Mouse (Mus musculus): Measurements from ENCODE around the gene Olfr868. TPM values are rescaled to one million over a fixed set of nuclear protein-coding genes. Genes with fewer than 3 reads are reported as not detected.

The Olfr868 gene
- not detected in 2 replicates for polyA plus RNA-seq (2012; rRNA removed)

- Histone ChIP-seq H3K36me3 (ENCODE audit: control insufficient read depth, insufficient read depth, low read length) (no peaks in the 10 kb centered on the region), H3K27ac (ENCODE audit: insufficient read depth, low read depth, low read length) (no peak within 1 kb of the TSS), H3K4me1 (ENCODE audit: control insufficient read depth, insufficient read depth, insufficient read length, low read length) (no peaks in the 10 kb centered on the region), H3K4me3 (ENCODE audit: low read depth, low read length) (no peak within 1 kb of the TSS), H3K27me3 (ENCODE audit: control insufficient read depth, insufficient read depth, low read length) (no peaks in the 10 kb centered on the region)
- TF ChIP-seq POLR2A (IDR thresholded peaks at IDR 0.05; ENCODE audit: low read depth, low read length), result no peak
- no peak for TF ChIP-seq CTCF (IDR thresholded peaks at IDR 0.05; ENCODE audit: extremely low read depth, insufficient read length, insufficient replicate concordance, low read depth, low read length)
- WGBS, result 32% methylated on average over 2 of the region's 2 CpGs
Measured at GRCm38 (mm10) chr9:20098326-20098725, at the start of gene Olfr868. Gene Olfr868 (plus strand): TSS chr9:20098626.

GRCm38 (mm10) chr9:20057462-20057861 lies 41.0 kb upstream of the Olfr868 start, which contains the start of gene Olfr867:
Gene Olfr867 (minus strand): TSS chr9:20057562.
- no peak for TF ChIP-seq CTCF (IDR thresholded peaks at IDR 0.05; ENCODE audit: extremely low read depth, insufficient read length, insufficient replicate concordance, low read depth, low read length)
- TF ChIP-seq POLR2A (IDR thresholded peaks at IDR 0.05; ENCODE audit: low read depth, low read length), result no peak
- H3K27ac ChIP-seq (ENCODE audit: insufficient read depth, low read depth, low read length), result no peak within 1 kb of the TSS
- no peaks in the 10 kb centered on the region for H3K27me3 ChIP-seq (ENCODE audit: control insufficient read depth, insufficient read depth, low read length)
- no peaks in the 10 kb centered on the region for H3K36me3 ChIP-seq (ENCODE audit: control insufficient read depth, insufficient read depth, low read length)
- no peak within 1 kb of the TSS for H3K4me3 ChIP-seq (ENCODE audit: low read depth, low read length)
- 54% methylated on average over 1 of the region's 1 CpGs for WGBS
- H3K4me1 ChIP-seq (ENCODE audit: control insufficient read depth, insufficient read depth, insufficient read length, low read length), result no peaks in the 10 kb centered on the region

GRCm38 (mm10) chr9:20070236-20070635 lies 28.2 kb upstream of the Olfr868 start:
- Histone ChIP-seq H3K36me3 (ENCODE audit: control insufficient read depth, insufficient read depth, low read length) (no peaks in the 10 kb centered on the region), H3K4me3 (ENCODE audit: low read depth, low read length) (no peak overlapping the region), H3K27ac (ENCODE audit: insufficient read depth, low read depth, low read length) (no peak overlapping the region), H3K4me1 (ENCODE audit: control insufficient read depth, insufficient read depth, insufficient read length, low read length) (no peaks in the 10 kb centered on the region), H3K27me3 (ENCODE audit: control insufficient read depth, insufficient read depth, low read length) (no peaks in the 10 kb centered on the region)
- TF ChIP-seq CTCF (IDR thresholded peaks at IDR 0.05; ENCODE audit: extremely low read depth, insufficient read length, insufficient replicate concordance, low read depth, low read length) (no peak), POLR2A (IDR thresholded peaks at IDR 0.05; ENCODE audit: low read depth, low read length) (no peak)
- 76% methylated on average over 3 of the region's 3 CpGs for WGBS

GRCm38 (mm10) chr9:20071291-20071690 lies 27.1 kb upstream of the Olfr868 start:
- no peaks in the 10 kb centered on the region for H3K4me1 ChIP-seq (ENCODE audit: control insufficient read depth, insufficient read depth, insufficient read length, low read length)
- H3K36me3 ChIP-seq (ENCODE audit: control insufficient read depth, insufficient read depth, low read length), result no peaks in the 10 kb centered on the region
- no peak overlapping the region for H3K27ac ChIP-seq (ENCODE audit: insufficient read depth, low read depth, low read length)
- TF ChIP-seq POLR2A (IDR thresholded peaks at IDR 0.05; ENCODE audit: low read depth, low read length), result no peak
- no peak for TF ChIP-seq CTCF (IDR thresholded peaks at IDR 0.05; ENCODE audit: extremely low read depth, insufficient read length, insufficient replicate concordance, low read depth, low read length)
- H3K4me3 ChIP-seq (ENCODE audit: low read depth, low read length), result no peak overlapping the region
- 85% methylated on average over 1 of the region's 1 CpGs for WGBS
- no peaks in the 10 kb centered on the region for H3K27me3 ChIP-seq (ENCODE audit: control insufficient read depth, insufficient read depth, low read length)

- Histone ChIP-seq H3K27ac (ENCODE audit: insufficient read depth, low read depth, low read length) (no peak overlapping the region), H3K4me1 (ENCODE audit: control insufficient read depth, insufficient read depth, insufficient read length, low read length) (no peaks in the 10 kb centered on the region), H3K4me3 (ENCODE audit: low read depth, low read length) (no peak overlapping the region), H3K27me3 (ENCODE audit: control insufficient read depth, insufficient read depth, low read length) (no peaks in the 10 kb centered on the region), H3K36me3 (ENCODE audit: control insufficient read depth, insufficient read depth, low read length) (no peaks in the 10 kb centered on the region)
- 54% methylated on average over 7 of the region's 7 CpGs for WGBS
- no peak for TF ChIP-seq POLR2A (IDR thresholded peaks at IDR 0.05; ENCODE audit: low read depth, low read length)
- TF ChIP-seq CTCF (IDR thresholded peaks at IDR 0.05; ENCODE audit: extremely low read depth, insufficient read length, insufficient replicate concordance, low read depth, low read length), result no peak
Measured at GRCm38 (mm10) chr9:20073523-20074177, 24.8 kb upstream of the Olfr868 start.

- Histone ChIP-seq H3K4me1 (ENCODE audit: control insufficient read depth, insufficient read depth, insufficient read length, low read length) (no peaks in the 10 kb centered on the region), H3K27me3 (ENCODE audit: control insufficient read depth, insufficient read depth, low read length) (no peaks in the 10 kb centered on the region), H3K36me3 (ENCODE audit: control insufficient read depth, insufficient read depth, low read length) (no peaks in the 10 kb centered on the region), H3K4me3 (ENCODE audit: low read depth, low read length) (no peak within 1 kb of the TSS), H3K27ac (ENCODE audit: insufficient read depth, low read depth, low read length) (no peak within 1 kb of the TSS)
- WGBS, result 62% methylated on average over 2 of the region's 2 CpGs
- TF ChIP-seq POLR2A (IDR thresholded peaks at IDR 0.05; ENCODE audit: low read depth, low read length) (no peak), CTCF (IDR thresholded peaks at IDR 0.05; ENCODE audit: extremely low read depth, insufficient read length, insufficient replicate concordance, low read depth, low read length) (no peak)
Measured at GRCm38 (mm10) chr9:20128709-20129108, 30.3 kb downstream of the Olfr868 start, which contains the start of gene Olfr869. Gene Olfr869 (plus strand): TSS chr9:20129009.

GRCm38 (mm10) chr9:20149706-20150105 lies 51.3 kb downstream of the Olfr868 start:
- Histone ChIP-seq H3K4me1 (ENCODE audit: control insufficient read depth, insufficient read depth, insufficient read length, low read length) (no peaks in the 10 kb centered on the region), H3K36me3 (ENCODE audit: control insufficient read depth, insufficient read depth, low read length) (no peaks in the 10 kb centered on the region), H3K4me3 (ENCODE audit: low read depth, low read length) (no peak overlapping the region), H3K27ac (ENCODE audit: insufficient read depth, low read depth, low read length) (no peak overlapping the region), H3K27me3 (ENCODE audit: control insufficient read depth, insufficient read depth, low read length) (no peaks in the 10 kb centered on the region)
- TF ChIP-seq CTCF (IDR thresholded peaks at IDR 0.05; ENCODE audit: extremely low read depth, insufficient read length, insufficient replicate concordance, low read depth, low read length), result no peak
- TF ChIP-seq POLR2A (IDR thresholded peaks at IDR 0.05; ENCODE audit: low read depth, low read length), result no peak
- WGBS, result 91% methylated on average over 3 of the region's 3 CpGs

Other genes starting within 250 kb of the Olfr868 start
- gene Olfr860, start 248.9 kb upstream of the Olfr868 start, polyA plus RNA-seq (2012; rRNA removed), result not detected in 2 replicates
- gene Olfr862, start 210.6 kb upstream of the Olfr868 start, polyA plus RNA-seq (2012; rRNA removed), result not detected in 2 replicates
- gene Olfr77, start 181.8 kb upstream of the Olfr868 start, polyA plus RNA-seq (2012; rRNA removed), result not detected in 2 replicates
- gene Olfr866, start 70.6 kb upstream of the Olfr868 start, polyA plus RNA-seq (2012; rRNA removed), result not detected in 2 replicates
- not detected in 2 replicates for gene Olfr867, start 41.1 kb upstream of the Olfr868 start, polyA plus RNA-seq (2012; rRNA removed)
- gene Olfr869, start 30.4 kb downstream of the Olfr868 start, polyA plus RNA-seq (2012; rRNA removed), result not detected in 2 replicates
- gene Olfr870, start 75.4 kb downstream of the Olfr868 start, polyA plus RNA-seq (2012; rRNA removed), result not detected in 2 replicates
- not detected in 2 replicates for gene Olfr871, start 113.6 kb downstream of the Olfr868 start, polyA plus RNA-seq (2012; rRNA removed)
- gene Olfr872, start 138.5 kb downstream of the Olfr868 start, polyA plus RNA-seq (2012; rRNA removed), result not detected in 2 replicates
- gene Olfr39, start 183.7 kb downstream of the Olfr868 start, polyA plus RNA-seq (2012; rRNA removed), result not detected in 2 replicates
- gene Olfr873, start 199.9 kb downstream of the Olfr868 start, polyA plus RNA-seq (2012; rRNA removed), result not detected in 2 replicates
- gene Olfr18, start 237.5 kb downstream of the Olfr868 start, polyA plus RNA-seq (2012; rRNA removed), result not detected in 2 replicates

Measured in small intestine, adult 2 months (tissue).